Mouse (Mus musculus) CH12.LX (cell line): ENCODE measurements around the gene Med20. TPM values are rescaled to one million over a fixed set of nuclear protein-coding genes. Genes with fewer than 3 reads are reported as not detected.

Experiments
- DNase-seq: peaks from one replicate; pipeline ENCODE4 v3.0.0-alpha.2; 2013; ENCODE audit errors: extremely low read depth
- H3K27ac ChIP-seq: 2 replicates; pipeline ENCODE4 v1.5.1; 2012; ENCODE audit warnings: low read depth, mild to moderate bottlenecking, control low read depth, moderate library complexity; ENCODE audit not compliant: insufficient read depth
- H3K27me3 ChIP-seq: replicated peaks from 2 replicates; pipeline ENCODE3; 2012; ENCODE audit warnings: inconsistent platforms
- H3K36me3 ChIP-seq, 2 experiments: replicated peaks in 1 of 2; 2 replicates each; pipeline versions ENCODE3 to v1.6.1; 2012; ENCODE audit warnings: inconsistent platforms in 1 of 2, low read length in 1 of 2, mild to moderate bottlenecking in 1 of 2, mixed read lengths in 1 of 2, moderate library complexity in 1 of 2; ENCODE audit not compliant: control insufficient read depth in 1 of 2, insufficient read depth in 1 of 2
- H3K4me1 ChIP-seq, 2 experiments: 2 replicates each; pipeline ENCODE4 v1.6.1; 2012; ENCODE audit warnings: inconsistent platforms in 1 of 2, moderate library complexity in 1 of 2; ENCODE audit not compliant: insufficient read depth in 2 of 2, control insufficient read depth in 1 of 2
- H3K4me2 ChIP-seq: 2 replicates; pipeline ENCODE4 v1.6.1; 2012; ENCODE audit warnings: low read depth, mild to moderate bottlenecking, control low read depth; ENCODE audit not compliant: poor library complexity, insufficient read depth, severe bottlenecking
- H3K4me3 ChIP-seq, 3 experiments: fragments of 150-350 bp in 1 of 3; sonication (generic) in 1 of 3; replicated peaks in 1 of 3; 2 replicates each; pipeline versions ENCODE3 to v1.5.1; 2011 to 2012; ENCODE audit warnings: low read depth in 2 of 3, low read length in 2 of 3, mild to moderate bottlenecking in 2 of 3, moderate library complexity in 2 of 3, control low read depth in 1 of 3, improper control_type of control experiment in 1 of 3, inconsistent platforms in 1 of 3, mixed read lengths in 1 of 3; ENCODE audit not compliant: poor library complexity in 1 of 3
- H3K79me2 ChIP-seq: replicated peaks from 2 replicates; pipeline ENCODE4 v1.6.1; 2012; ENCODE audit warnings: mild to moderate bottlenecking, moderate library complexity; ENCODE audit not compliant: control insufficient read depth, poor library complexity, insufficient read depth, severe bottlenecking; ENCODE audit errors: extremely low read depth
- H3K9ac ChIP-seq: 2 replicates; pipeline ENCODE4 v1.6.1; 2012; ENCODE audit warnings: low read depth, mild to moderate bottlenecking, control low read depth, moderate library complexity; ENCODE audit not compliant: insufficient read depth
- H3K9me3 ChIP-seq: replicated peaks from 2 replicates; pipeline ENCODE3; 2012; ENCODE audit warnings: low read length, inconsistent platforms, mixed read lengths
- BHLHE40 ChIP-seq: IDR thresholded peaks from 2 replicates; pipeline ENCODE4 v1.6.1; 2011; ENCODE audit warnings: mild to moderate bottlenecking, low read depth, low read length, improper control_type of control experiment
- CTCF ChIP-seq, 2 experiments: IDR thresholded peaks in 1 of 2; conservative IDR thresholded peaks in 1 of 2; 2 replicates each; pipeline ENCODE4 v1.5.1; 2011 to 2012; ENCODE audit warnings: low read depth in 2 of 2, low read length in 2 of 2, improper control_type of control experiment in 1 of 2, inconsistent platforms in 1 of 2, mild to moderate bottlenecking in 1 of 2, moderate library complexity in 1 of 2
- ELF1 ChIP-seq: IDR thresholded peaks from 2 replicates; pipeline ENCODE4 v1.6.1; 2014; ENCODE audit warnings: low read depth, mild to moderate bottlenecking, inconsistent platforms, low read length, improper control_type of control experiment
- EP300 ChIP-seq: IDR thresholded peaks from 2 replicates; pipeline ENCODE4 v1.6.1; 2011; ENCODE audit warnings: low read length, improper control_type of control experiment
- GABPA ChIP-seq: IDR thresholded peaks from 2 replicates; pipeline ENCODE4 v1.6.1; 2012; ENCODE audit warnings: low read depth, low read length, improper control_type of control experiment, inconsistent platforms; ENCODE audit not compliant: insufficient replicate concordance
- MAFK ChIP-seq: IDR thresholded peaks from 2 replicates; pipeline ENCODE4 v1.6.1; 2011; ENCODE audit warnings: low read length, improper control_type of control experiment; ENCODE audit not compliant: insufficient replicate concordance
- MAZ ChIP-seq: IDR thresholded peaks from 2 replicates; pipeline ENCODE4 v1.6.1; 2012; ENCODE audit warnings: low read depth, mild to moderate bottlenecking, inconsistent platforms, low read length, improper control_type of control experiment, moderate library complexity
- MXI1 ChIP-seq: IDR thresholded peaks from 2 replicates; pipeline ENCODE4 v1.6.1; 2011; ENCODE audit warnings: mild to moderate bottlenecking, low read depth, low read length, improper control_type of control experiment
- MYC ChIP-seq: IDR thresholded peaks from 2 replicates; pipeline ENCODE4 v1.6.1; 2011; ENCODE audit warnings: low read depth, mild to moderate bottlenecking, improper control_type of control experiment, low read length
- NRF1 ChIP-seq: IDR thresholded peaks from 2 replicates; pipeline ENCODE4 v1.6.1; 2014; ENCODE audit warnings: low read depth, mild to moderate bottlenecking, inconsistent platforms, low read length, improper control_type of control experiment, moderate library complexity
- PAX5 ChIP-seq: IDR thresholded peaks from 2 replicates; pipeline ENCODE4 v1.6.1; 2012; ENCODE audit warnings: low read length, inconsistent platforms, mixed read lengths
- POLR2A ChIP-seq: IDR thresholded peaks from 2 replicates; pipeline ENCODE4 v1.6.1; 2011; ENCODE audit warnings: low read depth, mild to moderate bottlenecking, improper control_type of control experiment, low read length
- POLR2AphosphoS2 ChIP-seq: IDR thresholded peaks from 2 replicates; pipeline ENCODE4 v1.6.1; 2011; ENCODE audit warnings: low read depth, low read length, improper control_type of control experiment
- RAD21 ChIP-seq: IDR thresholded peaks from 2 replicates; pipeline ENCODE4 v1.6.1; 2011; ENCODE audit warnings: low read depth, mild to moderate bottlenecking, low read length, improper control_type of control experiment, moderate library complexity
- RCOR1 ChIP-seq: conservative IDR thresholded peaks from 2 replicates; pipeline ENCODE4 v1.6.1; 2012; ENCODE audit warnings: low read depth, mild to moderate bottlenecking, inconsistent platforms, low read length, improper control_type of control experiment
- SIN3A ChIP-seq: IDR thresholded peaks from 2 replicates; pipeline ENCODE4 v1.6.1; 2012; ENCODE audit warnings: low read length, improper control_type of control experiment, inconsistent platforms
- SMC3 ChIP-seq: IDR thresholded peaks from 2 replicates; pipeline ENCODE4 v1.6.1; 2011; ENCODE audit warnings: low read depth, low read length, improper control_type of control experiment
- ZC3H11A ChIP-seq: IDR thresholded peaks from 2 replicates; pipeline ENCODE4 v1.6.1; 2012; ENCODE audit warnings: low read depth, mild to moderate bottlenecking, inconsistent platforms, low read length, improper control_type of control experiment
- ZKSCAN1 ChIP-seq: IDR thresholded peaks from 2 replicates; pipeline ENCODE4 v1.6.1; 2012; ENCODE audit warnings: low read depth, inconsistent platforms, low read length, improper control_type of control experiment, borderline replicate concordance
- dilution Hi-C: fragments of 300-500 bp; cut with MboI; formaldehyde crosslinking; loops from 2 replicates; pipeline ENCODE4 v1.14.3; 2020; ENCODE audit warnings: low sequenced_read_pairs; ENCODE audit not compliant: extremely low pct_unique_long_range_greater_than_20kb, extremely low pct_ligation_motif_present
- in situ Hi-C: fragments of 300-500 bp; cut with MboI; formaldehyde crosslinking; loops from 3 replicates; pipeline ENCODE4 v1.14.3; 2019; ENCODE audit warnings: low sequenced_read_pairs, low pct_ligation_motif_present, low pct_unique_long_range_greater_than_20kb, mixed read lengths
- polyA plus RNA-seq: library from polyadenylated mRNA; unstranded; fragments of >175 nt; gene quantifications from 2 replicates; pipeline ENCODE4 v1.2.1, GENCODE M21; 2012; ENCODE audit warnings: low read depth; ENCODE audit not compliant: insufficient read length
- total RNA-seq, 2 experiments: library from RNA; depleted of rRNA; stranded (reverse); fragments of 300-350 nt in 1 of 2; fragments of >200 nt in 1 of 2; gene quantifications; 2 replicates each; pipeline ENCODE4 v1.2.3; 2012 to 2014

The Med20 gene
- total and polyA plus RNA-seq, 3 experiments = 31.0 to 42.5 (median 31.1) TPM

DNA sequence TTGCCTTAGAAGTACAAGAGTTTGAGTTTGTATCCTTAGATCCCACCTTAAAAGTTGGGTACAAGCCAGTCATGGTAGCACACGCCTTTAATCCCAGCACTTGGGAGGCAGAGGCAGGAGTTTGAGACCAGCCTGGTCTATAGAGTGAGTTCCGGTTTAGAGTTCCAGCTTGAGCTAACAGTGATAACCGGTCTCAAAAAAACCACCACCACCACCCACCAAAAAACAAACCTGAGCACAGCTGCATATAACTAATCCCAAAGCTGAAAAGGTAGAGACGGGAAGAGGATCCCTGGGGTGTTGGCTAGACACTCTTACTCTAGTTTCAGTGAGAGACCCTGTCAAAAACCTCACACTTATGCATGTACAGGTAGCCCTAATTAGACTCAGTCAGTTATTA, 5.3 kb downstream of the Med20 start:
- Histone ChIP-seq H3K9ac (no peak overlapping the region), H3K36me3 (peaks cover 53 to 81% of the 10 kb centered on the region in 2 experiments), H3K4me2 (no peak overlapping the region), H3K9me3 (no peaks in the 10 kb centered on the region), H3K4me1 (peaks cover 7 to 16% of the 10 kb centered on the region in 2 experiments), H3K79me2 (peaks cover 57% of the 10 kb centered on the region), H3K4me3 (no peak overlapping the region), H3K27me3 (no peaks in the 10 kb centered on the region), H3K27ac (no peak overlapping the region)
- TF ChIP-seq GABPA (no peak), ZKSCAN1 (no peak), NRF1 (no peak), MAZ (no peak), ZC3H11A (no peak), CTCF (conservative IDR thresholded peaks at IDR 0.05 in 1 of 2, IDR thresholded peaks at IDR 0.05 in 1 of 2; ENCODE audit: low read depth in 2 of 2, low read length in 2 of 2) (no peak), EP300 (no peak), PAX5 (no peak)
- dilution Hi-C loops (no loop called here), in situ Hi-C loops (loop anchor here (25.0 kb wide), 1 partner anchor 229 kb away; the partner anchor contains the start of gene Guca1b)
- no peak for DNase-seq

- in situ Hi-C loops (loop anchor here (25.0 kb wide), 1 partner anchor 230 kb away; the partner anchor contains the start of gene Guca1b), dilution Hi-C loops (no loop called here)
- no peak for TF ChIP-seq MXI1
- TF ChIP-seq SIN3A = no peak
- no peak for TF ChIP-seq ZKSCAN1
- no peak for TF ChIP-seq MYC
- TF ChIP-seq RCOR1 = no peak
- TF ChIP-seq MAFK = no peak
- TF ChIP-seq POLR2AphosphoS2 = no peak
- no peak for TF ChIP-seq SMC3
- TF ChIP-seq RAD21 = no peak
- TF ChIP-seq PAX5 = no peak
- TF ChIP-seq BHLHE40 = no peak
- no peak for TF ChIP-seq ELF1
- TF ChIP-seq POLR2A = no peak
- Histone ChIP-seq H3K36me3 (peaks cover 64 to 88% of the 10 kb centered on the region in 2 experiments), H3K4me1 (peaks cover 3 to 9% of the 10 kb centered on the region in 2 experiments), H3K4me3 (no peak overlapping the region), H3K4me2 (no peak overlapping the region), H3K27me3 (no peaks in the 10 kb centered on the region), H3K9ac (no peak overlapping the region), H3K9me3 (no peaks in the 10 kb centered on the region), H3K27ac (no peak overlapping the region), H3K79me2 (peaks cover 46% of the 10 kb centered on the region)
- DNase-seq = no peak
Observed at GRCm38 (mm10) chr17:47617605-47618307, 6.4 kb downstream of the Med20 start.
